Mouse (Mus musculus) kidney, postnatal 4 days (tissue): Measurements from ENCODE around the gene Xpnpep1.

ENCODE experiments used
- DNase-seq, 2 experiments: peaks; one replicate each; pipeline ENCODE4 v3.0.0; 2021; ENCODE audit warnings: mixed read lengths in 2 of 2

Xpnpep1 gene

DNA sequence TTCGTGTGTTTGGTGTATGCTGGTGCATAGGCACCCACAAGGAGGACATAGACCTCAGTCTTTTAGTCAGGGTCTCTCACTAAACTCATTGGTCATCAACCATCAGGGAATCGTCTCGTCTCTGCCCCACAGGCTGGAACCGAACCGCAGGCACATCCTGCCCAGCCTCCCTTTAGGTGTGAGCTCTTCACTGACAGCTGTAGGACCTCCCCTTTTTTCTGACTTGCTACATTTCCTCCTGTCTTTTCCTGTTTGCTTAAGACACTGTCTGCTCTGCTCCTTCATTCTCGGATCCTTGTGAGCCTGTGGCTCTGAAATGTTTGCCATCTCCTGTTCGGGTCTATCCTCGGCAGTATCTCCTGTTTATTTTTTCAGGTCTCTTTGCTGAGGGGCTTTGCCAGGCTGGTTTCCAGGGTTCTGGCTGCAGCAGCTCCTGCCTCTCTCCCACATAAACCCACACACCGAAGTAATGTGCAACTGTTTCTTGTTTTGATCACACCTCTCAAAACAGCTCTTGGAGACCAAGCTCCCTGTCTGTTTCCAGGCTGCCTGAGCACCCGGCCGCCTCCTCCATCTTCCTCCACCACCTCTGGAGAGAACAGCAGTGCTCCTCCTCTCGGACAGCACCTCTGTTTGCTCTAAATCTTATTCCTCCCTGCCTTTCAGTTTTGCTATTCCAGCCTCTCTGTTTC, 60.8 kb downstream of the Xpnpep1 start:
- DNase-seq: no peak

DNA sequence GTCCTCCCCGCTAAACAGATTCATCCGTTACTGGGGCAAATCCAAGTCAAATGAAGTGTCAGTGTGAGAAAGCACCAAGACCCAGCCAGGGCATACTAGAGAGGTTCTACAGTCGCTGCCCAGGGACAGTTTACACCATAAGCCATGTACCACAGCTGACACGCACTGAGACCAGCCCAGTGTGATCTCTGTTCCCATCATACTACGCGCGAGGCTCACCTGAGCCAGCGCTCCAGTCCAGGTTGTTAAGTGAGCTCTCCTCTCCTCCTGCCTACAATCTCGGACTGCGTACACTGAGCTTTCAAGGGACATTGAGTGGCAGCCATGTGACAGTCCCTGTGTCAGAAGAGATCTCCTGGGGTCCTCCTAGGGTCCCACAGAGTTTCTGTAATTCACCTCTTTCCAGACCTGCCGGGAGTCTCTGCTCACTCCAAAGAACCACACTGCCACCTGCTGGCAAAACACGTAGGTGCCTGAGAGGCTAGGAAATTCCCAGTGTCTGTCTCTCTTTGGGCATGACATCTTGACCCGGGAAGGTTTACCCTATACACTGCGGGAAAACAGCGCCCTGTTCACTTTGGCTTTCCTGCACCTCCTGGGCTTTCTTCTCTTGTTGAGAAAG, 64.3 kb downstream of the Xpnpep1 start:
- peak; percentile 87 to 88 for DNase-seq

DNA sequence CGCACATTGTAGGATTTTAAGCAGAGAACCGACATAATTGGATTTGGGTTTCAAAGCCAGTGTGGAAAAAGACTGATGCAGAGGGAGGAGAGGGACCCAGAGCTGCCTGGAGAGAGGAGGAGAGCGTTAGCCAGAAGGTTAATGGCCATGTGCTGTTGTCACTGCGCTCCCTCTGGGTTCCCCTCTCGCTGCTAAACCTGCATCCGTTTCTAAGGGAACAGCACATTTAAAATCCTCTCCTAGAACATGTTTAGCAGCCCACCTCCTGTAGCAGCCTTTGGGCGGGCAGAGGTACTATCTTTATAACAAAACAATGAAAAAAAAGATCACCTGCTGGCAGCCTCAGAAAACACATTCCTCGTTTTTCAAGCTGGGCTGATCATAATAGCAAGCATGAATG, 73.7 kb downstream of the Xpnpep1 start:
- DNase-seq: no peak

DNA sequence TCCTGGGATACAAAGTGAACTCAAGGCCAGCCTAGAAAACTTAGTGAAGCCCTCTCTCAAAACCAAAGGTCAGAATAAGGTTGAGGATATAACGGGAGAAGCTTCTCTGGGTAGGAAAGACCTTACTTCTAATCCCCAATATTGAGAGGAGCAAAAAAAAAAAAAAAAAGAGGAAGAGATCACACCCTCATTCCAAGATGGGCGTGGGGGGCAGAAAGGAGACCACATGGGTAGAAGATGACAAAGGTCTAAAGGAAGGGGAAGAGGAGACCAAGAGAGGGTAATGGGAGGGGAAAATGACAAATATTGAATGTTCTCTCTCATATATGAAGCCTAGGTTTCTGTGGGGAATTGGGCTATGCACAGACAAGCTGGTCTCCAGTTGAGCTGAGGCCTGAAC, 77.3 kb downstream of the Xpnpep1 start:
- no peak for DNase-seq

DNA sequence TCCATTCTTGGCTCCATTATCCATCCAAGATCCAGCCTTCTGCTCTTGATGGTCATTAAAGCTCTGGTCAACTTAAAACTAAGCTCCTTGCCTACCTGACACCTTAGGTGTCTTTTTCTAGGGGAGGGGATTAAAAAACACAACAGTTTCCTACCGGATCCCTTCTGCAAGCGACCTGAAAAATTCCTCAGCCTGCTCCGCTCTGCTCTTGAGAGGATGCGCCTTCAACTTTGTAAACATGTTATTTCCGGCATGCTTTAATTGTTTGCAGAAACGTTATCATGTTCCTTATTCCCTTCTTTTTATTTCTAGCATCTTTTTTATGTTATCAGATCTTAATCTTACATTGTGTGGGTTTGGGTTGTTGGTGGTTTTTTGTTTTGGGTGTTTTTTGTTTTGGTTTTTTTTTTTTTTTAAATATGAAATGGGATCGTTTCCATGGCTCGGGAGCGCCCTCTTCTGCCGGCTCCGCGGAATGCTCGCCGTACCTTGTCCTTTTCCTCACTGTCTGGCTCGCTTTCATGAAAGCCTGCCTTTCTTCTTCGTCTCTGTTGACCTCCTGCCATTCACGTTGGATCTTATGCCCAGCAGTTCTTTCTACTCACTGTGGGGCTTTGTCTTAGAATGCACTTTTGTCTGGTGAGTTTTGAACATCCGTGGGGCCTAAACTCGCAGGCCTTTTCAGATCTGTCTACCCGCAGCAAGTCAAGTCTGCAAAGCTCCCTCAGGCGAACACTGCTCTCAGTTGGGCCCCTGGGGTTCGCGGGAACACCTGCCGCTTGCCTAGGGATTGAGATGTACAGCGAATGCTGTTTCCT, 117.1 kb downstream of the Xpnpep1 start:
- DNase-seq: peak; percentile 83 to 84

DNA sequence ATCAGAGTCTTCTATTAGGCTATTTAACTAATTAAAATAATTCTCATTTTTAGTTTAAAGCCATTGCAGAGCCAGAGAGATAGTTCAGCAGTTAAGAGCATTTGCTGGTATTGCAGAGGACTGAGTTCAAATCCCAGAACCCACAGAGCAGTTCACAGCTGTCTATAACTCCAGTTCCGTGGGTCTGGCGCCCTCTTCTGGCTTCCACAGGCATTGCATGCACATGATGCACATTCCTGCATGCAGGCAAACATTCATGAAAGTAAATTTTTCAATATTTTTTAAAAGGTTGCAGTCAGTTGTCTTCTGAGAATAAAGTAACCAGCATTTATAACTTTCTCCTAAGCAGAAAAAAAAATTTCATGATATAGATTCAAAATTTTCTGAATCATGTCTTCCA, 135.8 kb downstream of the Xpnpep1 start:
- no peak for DNase-seq

DNA sequence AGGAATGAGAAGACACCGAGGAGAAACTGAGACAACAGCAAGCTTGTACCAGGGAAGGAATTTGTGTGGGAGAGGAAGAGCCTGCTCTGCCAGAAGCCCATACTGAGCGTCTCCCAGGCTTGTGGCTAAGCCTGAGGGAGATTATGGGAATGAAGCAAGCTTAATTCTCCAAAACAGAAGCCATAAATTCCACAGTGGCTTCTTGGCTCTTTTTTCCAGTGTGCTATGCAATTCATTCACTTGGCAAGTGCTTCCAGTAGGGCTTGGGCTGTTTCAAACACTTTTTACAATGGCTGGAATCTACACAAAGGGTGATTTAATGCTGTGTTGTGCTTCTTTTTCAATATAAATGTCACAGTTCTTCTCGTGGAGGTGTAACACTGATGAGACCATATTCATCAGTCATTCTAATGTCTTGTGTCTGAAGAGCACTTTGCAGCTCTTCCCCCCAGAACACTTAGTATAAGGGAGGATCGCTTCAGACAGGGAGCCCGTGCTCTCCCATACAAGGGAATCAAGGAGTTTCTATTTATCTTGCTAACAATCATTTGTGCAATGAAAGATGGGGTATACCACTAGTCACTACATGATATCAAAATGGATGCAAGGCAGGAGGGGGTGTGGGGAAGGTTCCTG, 148.1 kb downstream of the Xpnpep1 start:
- no peak for DNase-seq
